Mouse (Mus musculus) CD4-positive helper T cell, adult 2 months (primary cell): ENCODE results near the gene Tmem161a.
"Not testable (repeated sequence)": the region's sequence is repeated elsewhere in the genome, so short reads cannot be mapped to it uniquely, and the experiment has no call there.

Experiments used
- DNase-seq: peaks from one replicate; pipeline ENCODE4 v3.0.0-alpha.2; 2012; ENCODE audit warnings: low read depth, missing footprints, low spot score

The Tmem161a gene

GRCm38 (mm10) chr8:70210538-70210937 is 38.4 kb downstream of the Tmem161a start:
- no peak for DNase-seq

GRCm38 (mm10) chr8:70211275-70211674 is 39.1 kb downstream of the Tmem161a start:
- DNase-seq, result peak; percentile 24

DNA sequence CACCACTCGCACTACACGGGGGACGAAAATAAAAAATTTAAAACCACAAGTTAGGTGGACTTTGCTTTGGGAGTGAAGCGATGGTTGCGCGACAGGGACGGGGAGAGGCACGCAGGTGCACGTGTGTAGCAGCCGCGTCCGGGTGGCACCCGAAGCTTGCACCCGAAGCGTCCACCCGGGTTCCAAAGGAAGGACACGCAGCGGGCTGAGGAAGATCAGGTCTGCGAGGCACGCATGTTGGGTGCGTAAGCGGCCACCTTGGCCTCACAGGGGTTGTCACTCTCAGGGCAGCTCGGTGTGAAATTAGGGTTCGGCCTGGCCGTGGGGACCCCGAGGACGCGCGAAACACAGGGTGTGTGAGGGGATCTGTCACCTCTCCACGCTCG is 39.6 kb downstream of the Tmem161a start:
- DNase-seq, result no peak

DNA sequence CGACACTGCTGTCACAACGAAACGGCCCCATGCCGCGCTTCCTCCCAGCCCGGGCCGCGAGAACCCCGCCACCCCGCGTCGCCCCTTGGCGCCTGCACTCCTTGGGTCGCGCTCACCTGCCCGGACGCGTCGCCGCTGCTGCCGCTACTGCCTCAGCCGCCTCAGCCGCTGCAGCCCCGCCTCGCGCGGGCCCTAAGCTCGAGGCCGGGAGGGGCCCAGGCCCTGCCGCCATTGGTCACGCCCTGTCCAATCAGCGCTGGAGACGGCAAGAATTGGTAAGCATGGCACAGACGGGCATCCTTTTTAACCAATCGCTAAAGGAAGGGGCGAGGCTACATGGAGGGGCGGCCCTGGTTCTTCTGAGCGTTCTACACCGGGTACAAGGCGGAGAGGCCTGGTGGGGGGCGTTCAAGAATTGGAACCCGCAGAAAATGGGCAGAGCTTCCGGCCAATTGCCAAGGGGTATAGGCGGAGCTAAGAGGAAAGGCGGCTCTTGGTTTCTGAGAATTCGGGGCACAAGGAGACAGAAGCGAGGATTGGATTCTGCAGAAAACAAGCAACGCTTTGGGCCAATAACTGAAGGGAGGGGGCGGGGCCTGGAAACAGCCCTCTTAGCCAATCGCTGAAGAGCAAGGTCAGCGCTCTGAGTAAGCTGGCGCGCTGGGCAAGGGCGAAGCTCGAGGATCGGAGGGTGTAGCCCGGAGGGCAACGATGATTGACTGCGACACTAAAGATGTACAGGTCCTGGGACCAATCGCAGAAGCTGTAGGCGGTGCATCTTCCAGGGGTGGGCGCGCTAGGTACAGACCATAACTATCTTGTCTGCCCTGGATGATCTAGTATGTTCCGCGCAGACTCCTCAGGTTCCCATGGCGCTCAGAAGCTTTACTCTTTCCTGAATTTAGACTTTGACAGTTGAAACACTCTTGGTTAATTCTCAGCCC is 40.2 kb downstream of the Tmem161a start, which contains the start of gene Slc25a42:
Gene Slc25a42, minus strand, starts transcription at position 194 of the 944 bp plus-strand sequence.
- DNase-seq, result peak; percentile 99

GRCm38 (mm10) chr8:70214411-70214810 is 42.3 kb downstream of the Tmem161a start:
- DNase-seq, result no peak

DNA sequence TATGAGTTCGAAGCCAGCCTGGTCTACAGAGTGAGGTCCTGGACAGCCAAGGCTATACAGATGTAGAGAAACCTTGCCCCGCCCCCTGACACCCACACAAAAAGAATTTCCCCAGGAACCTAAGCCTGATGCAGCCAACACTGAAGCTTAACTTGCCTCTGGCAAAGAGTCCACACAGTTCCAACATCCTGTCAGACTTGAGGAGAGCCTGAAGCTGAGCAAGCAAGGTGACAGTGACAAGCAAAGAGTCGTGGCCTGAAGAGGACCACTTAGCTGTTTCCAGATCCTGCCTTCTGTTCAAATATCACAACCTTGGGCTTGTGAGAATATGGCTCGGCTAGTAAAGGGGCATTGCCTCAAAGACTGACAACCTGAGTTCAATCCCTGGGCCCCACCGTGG is 42.9 kb downstream of the Tmem161a start:
- DNase-seq, result no peak

- DNase-seq, result not testable (repeated sequence)
Observed at GRCm38 (mm10) chr8:70216161-70216560, 44.0 kb downstream of the Tmem161a start.

- DNase-seq, result no peak
Observed at GRCm38 (mm10) chr8:70216566-70216965, 44.4 kb downstream of the Tmem161a start.

GRCm38 (mm10) chr8:70217441-70217840 is 45.3 kb downstream of the Tmem161a start:
- no peak for DNase-seq

DNA sequence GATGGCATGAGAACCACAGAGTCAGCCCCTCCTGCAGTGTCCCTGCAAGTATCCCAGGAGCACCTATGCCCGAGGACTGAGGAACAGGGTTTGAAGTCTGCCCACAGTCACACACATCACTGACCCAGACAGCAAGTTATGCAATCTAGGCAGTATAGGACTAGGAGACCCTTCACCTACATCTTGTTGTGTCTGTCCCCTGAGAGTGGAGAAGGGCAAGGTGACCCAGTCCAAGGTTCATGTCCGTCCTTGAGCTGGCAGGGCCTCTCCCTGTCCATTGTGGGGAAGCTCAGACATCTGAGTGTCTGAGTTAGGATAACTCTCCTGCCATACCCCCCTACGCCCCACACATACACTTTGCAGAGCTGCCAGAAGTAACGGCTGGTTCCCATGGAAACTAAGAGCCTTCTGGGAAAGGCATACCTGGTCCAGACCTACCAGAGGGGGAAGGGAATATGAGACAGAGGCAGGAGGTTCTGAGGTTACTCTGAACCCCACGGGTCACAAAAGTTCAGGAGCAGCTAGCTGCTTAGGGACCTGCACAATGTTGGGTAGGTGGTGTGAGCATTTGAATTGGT is 47.0 kb downstream of the Tmem161a start:
- no peak for DNase-seq

DNA sequence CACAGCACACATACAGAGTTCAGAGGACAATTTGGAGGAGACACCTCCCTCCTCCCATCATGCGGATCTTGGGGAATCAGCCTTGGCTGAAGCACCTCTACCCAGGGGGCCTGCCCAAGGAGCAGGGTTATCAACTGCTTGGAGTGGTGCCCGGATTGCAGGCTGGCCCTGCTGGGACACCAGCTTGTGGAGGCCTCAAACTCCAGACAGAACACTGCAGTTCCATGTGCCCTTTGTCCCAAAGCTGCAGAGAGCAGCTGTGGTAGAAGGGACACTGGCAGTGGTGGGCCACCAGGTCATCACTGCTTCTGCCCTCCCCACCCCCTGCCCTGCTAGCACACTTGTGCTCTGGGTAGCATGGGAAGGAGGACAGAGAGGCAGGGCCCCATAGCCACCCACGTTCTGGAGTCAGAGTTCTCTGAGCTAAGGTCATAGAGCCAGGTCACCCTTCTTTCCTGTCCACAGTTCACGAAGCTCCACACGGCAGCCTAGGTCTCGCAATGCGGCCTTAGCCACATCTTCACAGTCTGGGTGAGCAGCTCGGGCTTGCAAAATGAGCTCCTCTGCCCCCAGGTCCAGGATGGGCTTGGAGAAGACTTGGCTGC is 48.2 kb downstream of the Tmem161a start:
- DNase-seq, result no peak

- no peak for DNase-seq
Observed at GRCm38 (mm10) chr8:70220911-70221310, 48.8 kb downstream of the Tmem161a start.

GRCm38 (mm10) chr8:70222041-70222440 is 49.9 kb downstream of the Tmem161a start:
- DNase-seq, result no peak

- no peak for DNase-seq
Observed at GRCm38 (mm10) chr8:70223341-70223740, 51.2 kb downstream of the Tmem161a start.

- DNase-seq, result no peak
Observed at GRCm38 (mm10) chr8:70227997-70228396, 55.8 kb downstream of the Tmem161a start.

DNA sequence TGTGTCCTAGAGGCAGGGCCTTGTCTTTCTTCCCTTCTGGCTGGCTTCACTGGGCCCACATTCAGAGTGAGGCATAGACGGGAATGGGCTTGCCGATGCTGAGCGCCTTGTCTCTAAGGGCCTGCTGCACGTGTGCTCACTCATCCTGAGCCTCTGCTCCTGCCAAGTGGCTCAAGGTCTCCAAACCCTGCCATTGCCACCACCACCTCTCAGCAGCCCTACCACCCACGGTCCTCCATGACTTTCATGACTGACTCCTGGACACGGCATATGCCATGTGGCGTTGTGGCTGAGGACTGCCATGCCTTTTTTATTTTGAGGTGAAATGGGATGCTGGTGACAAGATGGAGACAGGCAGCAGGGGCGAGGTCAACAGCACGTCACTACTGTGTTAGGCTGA is 58.7 kb downstream of the Tmem161a start:
- DNase-seq, result no peak
